Mouse (Mus musculus) cortical plate, adult 2 months (tissue): ENCODE data around the gene Kirrel3.

ENCODE experiments used
- CTCF ChIP-seq: fragments of 200-500 bp; IDR thresholded peaks from 2 replicates; pipeline ENCODE4 v1.5.1; 2011; ENCODE audit warnings: mild to moderate bottlenecking, control low read depth, low read length; ENCODE audit not compliant: insufficient read depth; ENCODE audit errors: extremely low read depth
- POLR2A ChIP-seq: fragments of 200-500 bp; IDR thresholded peaks from 2 replicates; pipeline ENCODE4 v1.6.1; 2011; ENCODE audit warnings: mild to moderate bottlenecking, low read length, control low read depth; ENCODE audit not compliant: insufficient read depth; ENCODE audit errors: extremely low read depth

- TF ChIP-seq CTCF (no peak), POLR2A (no peak)
Measured at GRCm38 (mm10) chr9:34976596-34977462, 491.1 kb downstream of the Kirrel3 start.
